Mouse (Mus musculus) small intestine, adult 2 months (tissue): Measurements from ENCODE around the gene Abca7. TPM values are rescaled to one million over a fixed set of nuclear protein-coding genes. Genes with fewer than 3 reads are reported as not detected.

Source experiments
- H3K27ac ChIP-seq: fragments of 200-500 bp; 2 replicates; pipeline ENCODE4 v1.5.1; 2012; ENCODE audit warnings: low read depth, low read length, control low read depth, inconsistent platforms; ENCODE audit not compliant: insufficient read depth
- H3K27me3 ChIP-seq: fragments of 200-500 bp; 2 replicates; pipeline ENCODE4 v1.6.1; 2012; ENCODE audit warnings: mild to moderate bottlenecking, moderate library complexity, low read length, inconsistent platforms; ENCODE audit not compliant: control insufficient read depth, insufficient read depth
- H3K36me3 ChIP-seq: fragments of 200-500 bp; 2 replicates; pipeline ENCODE4 v1.6.1; 2012; ENCODE audit warnings: mild to moderate bottlenecking, low read length, control low read depth, inconsistent platforms; ENCODE audit not compliant: control insufficient read depth, insufficient read depth
- H3K4me1 ChIP-seq: fragments of 200-500 bp; 2 replicates; pipeline ENCODE4 v1.6.1; 2012; ENCODE audit warnings: low read length, inconsistent platforms, mixed read lengths; ENCODE audit not compliant: control insufficient read depth, insufficient read depth, insufficient read length
- H3K4me3 ChIP-seq: fragments of 200-500 bp; 2 replicates; pipeline ENCODE4 v1.5.1; 2012; ENCODE audit warnings: low read depth, mild to moderate bottlenecking, control low read depth, inconsistent platforms, low read length, moderate library complexity
- CTCF ChIP-seq: fragments of 200-500 bp; IDR thresholded peaks from 2 replicates; pipeline ENCODE4 v1.5.1; 2012; ENCODE audit warnings: low read depth, mild to moderate bottlenecking, control low read depth, inconsistent platforms, low read length, moderate library complexity, mixed read lengths; ENCODE audit not compliant: insufficient replicate concordance, insufficient read length; ENCODE audit errors: extremely low read depth
- POLR2A ChIP-seq: fragments of 200-500 bp; IDR thresholded peaks from 2 replicates; pipeline ENCODE4 v1.6.1; 2012; ENCODE audit warnings: low read depth, mild to moderate bottlenecking, control low read depth, inconsistent platforms, low read length, moderate library complexity
- WGBS: fragments of 180-500 bp; shearing (Covaris S2); methylation state at CpG from one replicate; pipeline ENCODE4 v1.1.7; 2018; 5-methylcytosine and 5-hydroxymethylcytosine counted together
- polyA plus RNA-seq: library from polyadenylated mRNA; depleted of rRNA; stranded (reverse); fragments of >200 nt; gene quantifications from 2 replicates; pipeline ENCODE4 v1.2.3, GENCODE M21; 2012; rRNA removed

Abca7 gene
- polyA plus RNA-seq, 1 experiment: 33.4 TPM

GRCm38 (mm10) chr10:80063104-80063503 lies 66.8 kb downstream of the Abca7 start:
- H3K4me3 ChIP-seq: no peak overlapping the region
- TF ChIP-seq CTCF: no peak
- TF ChIP-seq POLR2A: no peak
- H3K27ac ChIP-seq: no peak overlapping the region
- WGBS: 96% methylated on average over 5 of the region's 5 CpGs
- no peaks in the 10 kb centered on the region for H3K4me1 ChIP-seq
- H3K36me3 ChIP-seq: peaks cover 92% of the 10 kb centered on the region
- no peaks in the 10 kb centered on the region for H3K27me3 ChIP-seq

GRCm38 (mm10) chr10:80063877-80064650 lies 67.8 kb downstream of the Abca7 start:
- H3K36me3 ChIP-seq: peaks cover 91% of the 10 kb centered on the region
- H3K27me3 ChIP-seq: no peaks in the 10 kb centered on the region
- H3K4me1 ChIP-seq: no peaks in the 10 kb centered on the region
- no peak overlapping the region for H3K4me3 ChIP-seq
- TF ChIP-seq POLR2A: no peak
- TF ChIP-seq CTCF: no peak
- WGBS: 85% methylated on average over 23 of the region's 23 CpGs
- no peak overlapping the region for H3K27ac ChIP-seq

Other genes with a start within 250 kb of the Abca7 start
- gene Polrmt, start 249.9 kb upstream of the Abca7 start, polyA plus RNA-seq: 38.7 and 50.0 TPM in 2 replicates
- not detected in 2 replicates for gene Fgf22, start 241.4 kb upstream of the Abca7 start, polyA plus RNA-seq
- gene Rnf126, start 229.5 kb upstream of the Abca7 start, polyA plus RNA-seq: 130 and 222 TPM in 2 replicates
- 16.0 and 19.6 TPM in 2 replicates for gene Fstl3, start 219.2 kb upstream of the Abca7 start, polyA plus RNA-seq
- 0.24 and 0.67 TPM in 2 replicates for gene Prss57, start 205.5 kb upstream of the Abca7 start, polyA plus RNA-seq
- gene Palm, start 202.9 kb upstream of the Abca7 start, polyA plus RNA-seq: 13.0 and 24.0 TPM in 2 replicates
- gene Misp, start 175.5 kb upstream of the Abca7 start, polyA plus RNA-seq: 141 and 347 TPM in 2 replicates
- gene Ptbp1, start 142.1 kb upstream of the Abca7 start, polyA plus RNA-seq: 150 and 285 TPM in 2 replicates
- 1.6 and 2.1 TPM in 2 replicates for gene Prtn3, start 122.0 kb upstream of the Abca7 start, polyA plus RNA-seq
- gene Plppr3, start 121.9 kb upstream of the Abca7 start, polyA plus RNA-seq: 2.8 and 5.3 TPM in 2 replicates
- gene Elane, start 110.2 kb upstream of the Abca7 start, polyA plus RNA-seq: 0.72 TPM in 1 of 2 replicates, not detected in the other
- gene Cfd, start 105.6 kb upstream of the Abca7 start, polyA plus RNA-seq: 48.6 and 122 TPM in 2 replicates
- 34.8 and 58.1 TPM in 2 replicates for gene Med16, start 87.6 kb upstream of the Abca7 start, polyA plus RNA-seq
- gene Gm26602, start 85.6 kb upstream of the Abca7 start, polyA plus RNA-seq: not detected in 2 replicates
- gene Kiss1r, start 79.5 kb upstream of the Abca7 start, polyA plus RNA-seq: 3.0 and 5.9 TPM in 2 replicates
- gene R3hdm4, start 75.3 kb upstream of the Abca7 start, polyA plus RNA-seq: 86.4 and 104 TPM in 2 replicates
- gene Arid3a, start 69.5 kb upstream of the Abca7 start, polyA plus RNA-seq: 10.7 and 23.9 TPM in 2 replicates
- 34.8 and 44.6 TPM in 2 replicates for gene Wdr18, start 36.3 kb upstream of the Abca7 start, polyA plus RNA-seq
- gene Grin3b, start 25.8 kb upstream of the Abca7 start, polyA plus RNA-seq: not detected in 2 replicates
- 225 and 441 TPM in 2 replicates for gene Tmem259, start 12.2 kb upstream of the Abca7 start, polyA plus RNA-seq
- 49.9 and 72.8 TPM in 2 replicates for gene Cnn2, start 7.9 kb upstream of the Abca7 start, polyA plus RNA-seq
- 23.2 and 36.8 TPM in 2 replicates for gene Arhgap45, start 20.2 kb downstream of the Abca7 start, polyA plus RNA-seq
- 140 and 186 TPM in 2 replicates for gene Polr2e, start 43.3 kb downstream of the Abca7 start, polyA plus RNA-seq
- gene Gpx4, start 50.7 kb downstream of the Abca7 start, polyA plus RNA-seq: 388 and 646 TPM in 2 replicates
- 61.2 and 126 TPM in 2 replicates for gene Sbno2, start 109.1 kb downstream of the Abca7 start, polyA plus RNA-seq
- gene Stk11, start 119.3 kb downstream of the Abca7 start, polyA plus RNA-seq: 77.5 and 124 TPM in 2 replicates
- gene Atp5d, start 142.1 kb downstream of the Abca7 start, polyA plus RNA-seq: 2,309 and 4,813 TPM in 2 replicates
- 3.7 and 6.6 TPM in 2 replicates for gene Cbarp, start 144.3 kb downstream of the Abca7 start, polyA plus RNA-seq
- gene Midn, start 151.8 kb downstream of the Abca7 start, polyA plus RNA-seq: 151 and 372 TPM in 2 replicates
- gene Cirbp, start 169.5 kb downstream of the Abca7 start, polyA plus RNA-seq: 18.5 and 48.0 TPM in 2 replicates
- 6.8 and 9.0 TPM in 2 replicates for gene 1600002K03Rik, start 176.4 kb downstream of the Abca7 start, polyA plus RNA-seq
- gene Efna2, start 183.0 kb downstream of the Abca7 start, polyA plus RNA-seq: 1.5 and 1.8 TPM in 2 replicates
- 11.6 and 23.7 TPM in 2 replicates for gene Mum1, start 229.9 kb downstream of the Abca7 start, polyA plus RNA-seq